Mouse (Mus musculus) testis, postnatal 14 days (tissue): ENCODE measurements around the gene Zfp64.
A peak's percentile ranks its signal among the peaks of the same experiment; 100 is the strongest.

Source experiments
- DNase-seq: peaks from one replicate; pipeline ENCODE4 v3.0.0; 2021; ENCODE audit warnings: low spot score

The Zfp64 gene

GRCm38 (mm10) chr2:168948506-168948905 is 6.9 kb downstream of the Zfp64 start:
- no peak for DNase-seq

GRCm38 (mm10) chr2:168947663-168948062 is 7.7 kb downstream of the Zfp64 start:
- no peak for DNase-seq

GRCm38 (mm10) chr2:168944011-168944410 is 11.4 kb downstream of the Zfp64 start:
- no peak for DNase-seq

GRCm38 (mm10) chr2:168939941-168940340 is 15.4 kb downstream of the Zfp64 start:
- no peak for DNase-seq

- DNase-seq, result no peak
Measured at GRCm38 (mm10) chr2:168939261-168939933, 16.0 kb downstream of the Zfp64 start.

GRCm38 (mm10) chr2:168936896-168937295 is 18.5 kb downstream of the Zfp64 start:
- no peak for DNase-seq

- DNase-seq, result no peak
Measured at GRCm38 (mm10) chr2:168935165-168935564, 20.2 kb downstream of the Zfp64 start.

- no peak for DNase-seq
Measured at GRCm38 (mm10) chr2:168931686-168932085, 23.7 kb downstream of the Zfp64 start.

GRCm38 (mm10) chr2:168929691-168930090 is 25.7 kb downstream of the Zfp64 start:
- DNase-seq, result peak; percentile 70

- DNase-seq, result no peak
Measured at GRCm38 (mm10) chr2:168927401-168927800, 28.0 kb downstream of the Zfp64 start.

GRCm38 (mm10) chr2:168926257-168926810 is 29.1 kb downstream of the Zfp64 start:
- DNase-seq, result no peak

GRCm38 (mm10) chr2:168923706-168924105 is 31.7 kb downstream of the Zfp64 start:
- DNase-seq, result no peak

- no peak for DNase-seq
Measured at GRCm38 (mm10) chr2:168922466-168922865, 32.9 kb downstream of the Zfp64 start.

GRCm38 (mm10) chr2:168920007-168920406 is 35.4 kb downstream of the Zfp64 start:
- DNase-seq, result no peak

- no peak for DNase-seq
Measured at GRCm38 (mm10) chr2:168912901-168913721, 42.3 kb downstream of the Zfp64 start.

- DNase-seq, result peak; percentile 41
Measured at GRCm38 (mm10) chr2:168912051-168912891, 43.1 kb downstream of the Zfp64 start.

GRCm38 (mm10) chr2:168911527-168911926 is 43.9 kb downstream of the Zfp64 start:
- DNase-seq, result no peak

GRCm38 (mm10) chr2:168906022-168906421 is 49.4 kb downstream of the Zfp64 start:
- no peak for DNase-seq

- no peak for DNase-seq
Measured at GRCm38 (mm10) chr2:168904846-168905245, 50.5 kb downstream of the Zfp64 start.

GRCm38 (mm10) chr2:168904188-168904587 is 51.2 kb downstream of the Zfp64 start:
- no peak for DNase-seq

GRCm38 (mm10) chr2:168902634-168903033 is 52.8 kb downstream of the Zfp64 start:
- no peak for DNase-seq

GRCm38 (mm10) chr2:168897906-168898305 is 57.5 kb downstream of the Zfp64 start:
- DNase-seq, result no peak
